Mouse (Mus musculus) neural tube, embryonic 14.5 days (tissue): ENCODE results near the gene Psat1. TPM values are rescaled to one million over a fixed set of nuclear protein-coding genes. Genes with fewer than 3 reads are reported as not detected.

Experiments used
- ATAC-seq: fragments of 200-750 bp; cut with Nextera tagmentation; 2 replicates; pipeline ENCODE4 v1.8.0; 2017; ENCODE audit warnings: low read depth, mild to moderate bottlenecking, moderate TSS enrichment, moderate library complexity
- H3K27ac ChIP-seq: fragments of 300-500 bp; sonication (generic); 2 replicates; pipeline ENCODE4 v1.5.1; 2014; ENCODE audit warnings: low read depth, mild to moderate bottlenecking, control low read depth, low read length, moderate library complexity, mixed read lengths
- H3K27me3 ChIP-seq: fragments of 300-500 bp; sonication (generic); 2 replicates; pipeline ENCODE4 v1.6.1; 2014; ENCODE audit warnings: low read length; ENCODE audit not compliant: control insufficient read depth, insufficient read depth
- H3K36me3 ChIP-seq: fragments of 300-500 bp; sonication (generic); 2 replicates; pipeline ENCODE4 v1.6.1; 2014; ENCODE audit warnings: low read length, mixed read lengths; ENCODE audit not compliant: control insufficient read depth, insufficient read depth
- H3K4me1 ChIP-seq: fragments of 300-500 bp; sonication (generic); 2 replicates; pipeline ENCODE4 v1.6.1; 2014; ENCODE audit warnings: low read length; ENCODE audit not compliant: control insufficient read depth, insufficient read depth
- H3K4me2 ChIP-seq: fragments of 300-500 bp; sonication (generic); 2 replicates; pipeline ENCODE4 v1.6.1; 2014; ENCODE audit warnings: mild to moderate bottlenecking, low read depth, low read length, control low read depth
- H3K4me3 ChIP-seq: fragments of 300-500 bp; sonication (generic); 2 replicates; pipeline ENCODE4 v1.5.1; 2014; ENCODE audit warnings: low read depth, low read length, control low read depth, mixed read lengths
- H3K9ac ChIP-seq: fragments of 300-500 bp; sonication (generic); replicated peaks from 2 replicates; pipeline ENCODE4 v1.6.1; 2014; ENCODE audit warnings: low read depth, mild to moderate bottlenecking, control low read depth, low read length, mixed read lengths
- H3K9me3 ChIP-seq: fragments of 300-500 bp; sonication (generic); 2 replicates; pipeline ENCODE4 v1.6.1; 2016; ENCODE audit warnings: low read length; ENCODE audit not compliant: control insufficient read depth
- WGBS: fragments of 180-500 bp; shearing (Covaris S2); extraction: QIAGEN DNeasy Blood & Tissue Kit; methylation state at CpG from one replicate; pipeline ENCODE4 v1.1.7; 2014; 5-methylcytosine and 5-hydroxymethylcytosine counted together
- polyA plus RNA-seq: library from polyadenylated mRNA; unstranded; fragments of >200 nt; fragmentation: Nextera tagmentation; extraction: Ambion mirVana; gene quantifications from 2 replicates; pipeline ENCODE4 v1.2.1, GENCODE M21; 2014

The Psat1 gene
- polyA plus RNA-seq, 1 experiment from 2014 or later, result 65.9 TPM

DNA sequence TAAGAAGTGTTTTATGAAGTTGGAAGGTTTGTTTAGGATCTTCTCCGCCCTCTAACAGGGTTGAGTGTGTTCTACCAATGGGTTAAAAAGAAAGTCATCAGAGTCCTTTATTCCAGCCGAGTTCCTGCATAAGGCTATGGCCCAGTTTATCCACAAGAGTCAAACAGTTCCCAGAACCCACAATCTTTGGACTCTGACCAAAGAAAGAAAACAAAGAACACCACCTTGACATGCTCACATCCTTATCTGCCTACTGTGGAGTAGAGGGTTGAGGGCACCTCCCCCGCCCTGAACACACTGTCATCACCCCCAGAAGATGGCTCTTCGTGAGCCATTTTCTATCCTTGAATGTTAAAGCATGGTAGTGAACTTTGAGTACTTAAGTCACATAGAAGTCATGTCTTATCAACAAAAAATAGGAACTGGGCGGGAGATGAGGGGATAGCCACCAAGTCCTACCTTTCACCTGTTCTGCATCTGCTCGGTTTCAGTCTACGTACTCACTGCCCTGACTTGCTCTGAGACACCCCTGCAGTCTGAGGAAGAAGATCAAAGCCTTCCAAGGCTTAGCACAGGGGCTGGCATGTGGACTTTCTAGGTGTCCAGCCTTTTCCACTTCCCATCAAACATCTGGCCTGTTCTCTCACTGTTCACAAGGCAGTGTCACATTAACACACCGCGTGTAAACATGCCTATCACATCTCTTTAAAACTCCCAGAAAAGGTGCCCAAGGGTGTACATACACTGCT lies 33.7 kb downstream of the Psat1 start:
- 92% methylated on average over 9 of the region's 9 CpGs for WGBS
- no peak overlapping the region for H3K4me2 ChIP-seq
- no peak for ATAC-seq
- no peaks in the 10 kb centered on the region for H3K27me3 ChIP-seq
- H3K36me3 ChIP-seq, result peaks cover 12% of the 10 kb centered on the region; the same call in 1 of the 2 replicates
- H3K4me1 ChIP-seq, result no peaks in the 10 kb centered on the region
- H3K4me3 ChIP-seq, result no peak overlapping the region
- no peak overlapping the region for H3K9ac ChIP-seq
- H3K27ac ChIP-seq, result no peak overlapping the region
- no peaks in the 10 kb centered on the region for H3K9me3 ChIP-seq

DNA sequence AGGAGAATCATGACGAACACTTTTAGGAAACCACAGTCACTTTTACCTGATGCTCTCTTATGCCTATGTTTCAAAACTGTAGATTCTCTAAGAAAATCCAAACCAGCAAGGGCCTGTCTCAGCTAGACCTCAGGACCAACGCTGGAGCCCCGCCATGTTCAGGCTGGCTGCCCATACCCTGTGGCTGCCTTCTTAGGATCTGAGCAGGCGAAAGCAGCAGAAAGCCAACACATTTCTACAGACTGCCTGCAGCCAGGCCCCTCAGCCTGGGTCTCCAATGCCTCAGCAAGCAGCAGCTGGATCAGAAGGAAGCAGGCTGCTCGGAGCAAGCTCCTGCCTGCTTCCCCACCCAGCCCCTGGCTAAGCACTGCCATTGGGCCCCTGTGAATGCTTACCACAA lies 35.7 kb downstream of the Psat1 start:
- Histone ChIP-seq H3K9me3 (no peaks in the 10 kb centered on the region), H3K4me3 (no peak overlapping the region), H3K9ac (no peak overlapping the region), H3K4me1 (no peaks in the 10 kb centered on the region), H3K4me2 (no peak overlapping the region), H3K27me3 (no peaks in the 10 kb centered on the region), H3K36me3 (peaks cover 17% of the 10 kb centered on the region; the same call in 1 of the 2 replicates), H3K27ac (no peak overlapping the region)
- WGBS, result 95% methylated on average over 5 of the region's 5 CpGs
- ATAC-seq, result no peak

DNA sequence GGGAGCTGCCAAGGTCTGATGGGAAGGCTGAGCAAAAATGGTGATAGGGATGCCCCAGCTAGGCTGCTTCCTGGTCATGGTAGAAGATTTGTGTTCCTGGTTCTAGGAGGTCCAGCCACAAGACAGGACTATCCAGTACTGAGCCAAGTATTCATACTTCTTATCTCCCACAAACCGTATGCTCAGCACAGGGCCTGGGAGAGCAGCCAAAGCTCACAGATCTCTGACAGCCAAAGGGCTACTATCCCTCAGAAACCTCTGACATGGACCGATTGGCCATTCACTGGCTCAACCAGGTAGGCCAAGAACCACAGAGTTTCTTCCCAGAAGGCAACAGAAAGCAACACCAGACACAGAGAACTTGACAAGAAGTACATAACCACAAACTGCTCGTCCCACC lies 36.1 kb downstream of the Psat1 start:
- no peak overlapping the region for H3K4me3 ChIP-seq
- no peak overlapping the region for H3K4me2 ChIP-seq
- H3K9ac ChIP-seq, result no peak overlapping the region
- H3K27ac ChIP-seq, result no peak overlapping the region
- H3K27me3 ChIP-seq, result no peaks in the 10 kb centered on the region
- H3K36me3 ChIP-seq, result peaks cover 17% of the 10 kb centered on the region; the same call in 1 of the 2 replicates
- no peaks in the 10 kb centered on the region for H3K9me3 ChIP-seq
- ATAC-seq, result no peak
- WGBS, result 91% methylated on average over 3 of the region's 3 CpGs
- no peaks in the 10 kb centered on the region for H3K4me1 ChIP-seq

DNA sequence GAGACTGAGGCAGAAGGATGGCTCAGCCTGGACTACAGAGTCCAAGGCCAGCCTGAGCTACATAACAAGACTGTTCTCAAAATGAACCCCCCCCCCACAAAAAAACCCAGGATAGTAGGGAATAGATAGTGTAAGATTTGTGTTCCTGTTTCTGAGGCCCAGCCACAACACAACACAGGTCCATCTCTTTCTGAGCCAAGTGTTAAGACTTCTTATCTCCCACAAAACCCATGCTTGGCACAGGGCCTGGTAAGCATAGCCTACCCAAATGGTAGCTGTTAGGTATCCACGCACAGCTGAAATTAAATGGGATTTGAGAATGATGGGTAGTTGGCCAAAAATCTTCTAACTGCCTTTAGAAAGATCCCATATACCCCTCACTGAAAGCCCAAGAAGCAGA lies 36.6 kb downstream of the Psat1 start:
- H3K36me3 ChIP-seq, result peaks cover 17% of the 10 kb centered on the region; the same call in 1 of the 2 replicates
- ATAC-seq, result no peak
- H3K4me2 ChIP-seq, result no peak overlapping the region
- no peak overlapping the region for H3K27ac ChIP-seq
- no peak overlapping the region for H3K4me3 ChIP-seq
- H3K27me3 ChIP-seq, result no peaks in the 10 kb centered on the region
- no peaks in the 10 kb centered on the region for H3K9me3 ChIP-seq
- 100% methylated on average over 1 of the region's 1 CpGs for WGBS
- no peaks in the 10 kb centered on the region for H3K4me1 ChIP-seq
- no peak overlapping the region for H3K9ac ChIP-seq

DNA sequence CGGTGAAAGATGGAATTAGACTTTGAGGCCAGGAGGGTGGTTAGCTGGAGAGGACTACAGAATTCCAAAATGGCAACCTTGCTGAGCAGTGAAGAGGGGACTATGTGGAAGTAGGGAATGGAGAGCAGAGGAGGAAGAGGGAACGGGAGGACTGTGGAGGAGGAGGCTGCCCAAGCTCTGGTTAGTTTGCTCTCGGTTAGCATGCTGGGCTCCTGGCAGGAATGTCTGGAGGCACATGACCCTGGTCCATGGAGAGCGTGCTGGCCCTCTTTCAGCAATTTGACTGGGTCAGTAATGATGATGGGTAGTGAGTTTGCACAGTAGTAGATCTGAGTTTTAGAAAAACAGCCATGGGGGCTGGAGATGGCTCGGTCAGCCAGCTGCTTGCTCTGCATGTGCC lies 39.1 kb downstream of the Psat1 start:
- WGBS, result 63% methylated on average over 5 of the region's 5 CpGs
- no peak overlapping the region for H3K4me3 ChIP-seq

DNA sequence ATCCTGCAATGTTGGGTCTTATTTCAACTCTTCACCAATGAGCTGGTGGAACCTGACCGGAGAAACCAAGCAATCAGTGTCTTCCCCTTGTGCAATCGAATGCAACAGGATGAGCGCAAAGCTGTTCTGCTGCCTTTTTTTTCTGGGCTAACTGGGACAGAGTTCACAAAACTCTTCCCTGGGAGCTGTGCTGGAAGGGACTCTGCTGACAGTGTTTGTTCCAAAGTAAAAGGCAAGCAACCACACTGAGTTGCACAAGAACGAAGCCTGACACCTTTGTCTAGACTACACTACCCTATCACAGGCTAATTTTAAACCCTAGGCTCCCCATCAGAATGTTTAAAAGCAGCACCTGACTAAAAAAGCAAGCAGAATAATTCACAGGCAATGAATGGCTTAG lies 42.4 kb downstream of the Psat1 start:
- no peak overlapping the region for H3K27ac ChIP-seq
- peaks cover 11% of the 10 kb centered on the region; the same call in 1 of the 2 replicates for H3K36me3 ChIP-seq
- H3K4me2 ChIP-seq, result no peak overlapping the region
- H3K4me3 ChIP-seq, result no peak overlapping the region
- H3K4me1 ChIP-seq, result 0 out of 2 replicates have a peak, but pooled peaks cover 2% of the 10 kb centered on the region
- H3K9ac ChIP-seq, result no peak overlapping the region
- no peaks in the 10 kb centered on the region for H3K27me3 ChIP-seq
- 91% methylated on average over 4 of the region's 4 CpGs for WGBS
- H3K9me3 ChIP-seq, result no peaks in the 10 kb centered on the region
- no peak for ATAC-seq

More for the DNA sequence above, 39.1 kb downstream of the Psat1 start:
- H3K9ac ChIP-seq, result no peak overlapping the region
- H3K27ac ChIP-seq, result no peak overlapping the region
- no peaks in the 10 kb centered on the region for H3K9me3 ChIP-seq
- H3K36me3 ChIP-seq, result peaks cover 11% of the 10 kb centered on the region; the same call in 1 of the 2 replicates
- H3K4me2 ChIP-seq, result no peak overlapping the region
- 0 out of 2 replicates have a peak, but pooled peaks cover 2% of the 10 kb centered on the region for H3K4me1 ChIP-seq
- no peak for ATAC-seq
- H3K27me3 ChIP-seq, result no peaks in the 10 kb centered on the region

DNA sequence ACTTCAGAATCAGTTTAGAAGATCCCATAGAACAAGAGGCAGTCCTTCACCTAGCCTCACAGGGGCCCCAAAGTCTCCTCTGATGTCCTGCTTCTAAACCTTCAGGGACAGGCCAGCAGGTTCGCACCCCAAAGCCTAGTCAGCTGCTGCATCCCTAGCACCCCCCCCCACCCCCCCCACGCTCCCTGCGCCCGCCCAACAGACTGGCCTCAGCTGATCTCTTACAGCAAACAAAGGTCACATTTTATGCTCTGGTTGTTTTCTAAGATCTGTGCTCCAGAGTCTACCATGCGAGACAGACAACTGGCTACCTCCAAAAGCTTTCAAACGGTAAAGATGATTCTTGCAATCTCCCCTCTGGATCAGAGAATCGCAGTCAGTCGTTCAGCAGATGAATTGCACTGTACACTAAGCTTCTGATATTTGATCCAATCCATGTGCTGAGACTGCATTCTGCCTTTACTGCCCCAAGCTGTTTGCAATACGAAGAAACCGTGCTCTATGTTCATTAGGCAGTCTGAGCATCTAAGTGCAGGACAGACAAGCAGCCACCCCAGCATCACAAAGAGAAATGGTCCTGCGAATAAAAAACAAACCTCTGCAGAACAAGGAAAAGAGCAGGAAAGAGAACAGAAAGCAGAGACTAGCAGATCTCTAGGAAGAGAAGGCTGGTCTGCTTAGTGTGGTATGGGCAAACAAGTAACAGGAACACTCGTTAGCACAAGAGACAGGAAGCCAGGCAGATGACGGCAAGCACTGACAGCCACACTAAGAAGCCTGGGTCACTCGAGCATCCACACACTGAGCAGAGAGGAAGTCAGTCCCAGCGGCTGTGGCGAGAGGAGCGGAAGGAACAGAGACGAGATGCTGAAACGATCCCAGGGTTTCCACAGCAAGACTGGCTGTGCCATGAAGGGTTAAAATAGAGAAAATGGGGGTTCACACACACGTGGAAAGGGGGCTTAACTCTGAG lies 43.3 kb downstream of the Psat1 start:
- H3K9ac ChIP-seq, result no peak overlapping the region
- peak; percentile 60; the same call in 1 of the 2 replicates for ATAC-seq
- no peak overlapping the region for H3K4me2 ChIP-seq

DNA sequence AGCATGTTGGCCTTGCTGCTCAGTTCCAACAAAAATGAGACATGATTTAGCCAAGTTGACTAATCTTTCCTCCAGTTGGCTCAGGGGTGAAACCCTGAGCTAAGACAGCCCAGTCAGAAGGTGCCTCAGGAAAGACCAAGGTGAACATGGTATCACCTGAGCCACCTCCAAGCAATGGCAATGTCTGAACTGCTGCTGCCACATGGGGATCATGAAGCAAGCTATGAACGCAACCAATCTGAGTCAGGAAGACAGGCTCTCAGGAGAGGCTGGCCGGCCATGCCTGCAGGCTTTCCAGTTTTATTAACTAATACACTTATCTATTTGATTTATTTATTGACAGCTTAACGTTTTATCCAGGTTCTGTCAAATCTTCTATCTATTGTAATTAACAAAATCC lies 51.5 kb downstream of the Psat1 start:
- H3K4me1 ChIP-seq, result no peaks in the 10 kb centered on the region
- no peak overlapping the region for H3K4me3 ChIP-seq
- no peaks in the 10 kb centered on the region for H3K36me3 ChIP-seq
- WGBS, result 72% methylated on average over 3 of the region's 3 CpGs
- no peaks in the 10 kb centered on the region for H3K9me3 ChIP-seq
- H3K9ac ChIP-seq, result no peak overlapping the region
- ATAC-seq, result no peak
- H3K4me2 ChIP-seq, result no peak overlapping the region
- no peaks in the 10 kb centered on the region for H3K27me3 ChIP-seq
- H3K27ac ChIP-seq, result no peak overlapping the region

More for the DNA sequence above, 43.3 kb downstream of the Psat1 start:
- H3K27me3 ChIP-seq, result no peaks in the 10 kb centered on the region
- peaks cover 11% of the 10 kb centered on the region; the same call in 1 of the 2 replicates for H3K36me3 ChIP-seq
- no peaks in the 10 kb centered on the region for H3K9me3 ChIP-seq
- H3K4me3 ChIP-seq, result no peak overlapping the region
- 0 out of 2 replicates have a peak, but pooled peaks cover 2% of the 10 kb centered on the region for H3K4me1 ChIP-seq
- H3K27ac ChIP-seq, result no peak overlapping the region
- 37% methylated on average over 20 of the region's 20 CpGs for WGBS
